8 mouse cellular contexts compared by ENCODE assay signal in genomic region chr2:3512552-3513454, GRCm38 (mm10). TPM values are rescaled to one million over a fixed set of nuclear protein-coding genes. Genes with fewer than 3 reads are reported as not detected.
DNase-seq lines count a peak whose midpoint lies in the region; ATAC-seq and TF ChIP-seq lines count a peak whose summit lies in the region.

Gene Gm45902 (minus strand): TSS chr2:3512790.
Gene Hspa14 (minus strand): TSS chr2:3512814.
Gene Cdnf (plus strand): TSS chr2:3513030.

- peak within 1 kb of the TSS; percentile 98 for H3K9ac ChIP-seq in heart, embryonic 12.5 days
- peak within 1 kb of the TSS; percentile 74 for H3K9ac ChIP-seq in kidney, postnatal 0 days (ENCODE audit: low read depth, low read length)
- H3K9ac ChIP-seq in liver, embryonic 11.5 days (ENCODE audit: low read depth, low read length): peak within 1 kb of the TSS; percentile 89
- H3K9ac ChIP-seq in stomach, embryonic 14.5 days (replicated peaks; ENCODE audit: low read depth, low read length): peak within 1 kb of the TSS; percentile 81

- H3K27ac ChIP-seq in heart, embryonic 12.5 days (ENCODE audit: poor library complexity, severe bottlenecking): peak within 1 kb of the TSS; percentile 84
- peak within 1 kb of the TSS; percentile 76 for H3K27ac ChIP-seq in kidney, postnatal 0 days
- peak within 1 kb of the TSS; percentile 78 for H3K27ac ChIP-seq in liver, embryonic 11.5 days (ENCODE audit: low read depth, low read length)
- peak within 1 kb of the TSS; percentile 63 for H3K27ac ChIP-seq in stomach, embryonic 14.5 days (ENCODE audit: low read length)

- DNase-seq in CD4-positive helper T cell, adult 2 months (ENCODE audit: low read depth, low spot score): peak; percentile 99
- peak; percentile 99 for DNase-seq in brain, embryonic 18.5 days (ENCODE audit: low read depth, low spot score)
- DNase-seq in kidney, postnatal 0 days (ENCODE audit: low spot score): peak; percentile 99
- DNase-seq in liver, embryonic 11.5 days (ENCODE audit: low spot score): peak; percentile 89
- peak; percentile 100 for DNase-seq in naive thymus-derived CD4-positive, alpha-beta T cell, adult 2 months (ENCODE audit: low read depth)

- peaks cover 15% of the 10 kb centered on the region for H3K4me1 ChIP-seq in heart, embryonic 12.5 days (replicated peaks)
- peaks cover 8% of the 10 kb centered on the region for H3K4me1 ChIP-seq in kidney, postnatal 0 days (replicated peaks; ENCODE audit: insufficient read depth, low read length)
- H3K4me1 ChIP-seq in liver, embryonic 11.5 days (replicated peaks; ENCODE audit: control insufficient read depth, insufficient read depth, low read length): peaks cover 5% of the 10 kb centered on the region
- H3K4me1 ChIP-seq in stomach, embryonic 14.5 days (ENCODE audit: control insufficient read depth, insufficient read depth, low read length): peaks cover 13% of the 10 kb centered on the region; the same call in 1 of the 2 replicates

- H3K9me3 ChIP-seq in heart, embryonic 12.5 days (replicated peaks): peaks cover 3% of the 10 kb centered on the region; the same call in 1 of the 2 replicates
- no peaks in the 10 kb centered on the region for H3K9me3 ChIP-seq in kidney, postnatal 0 days (replicated peaks; ENCODE audit: low read length)
- H3K9me3 ChIP-seq in liver, embryonic 11.5 days (ENCODE audit: control insufficient read depth, low read length): no peaks in the 10 kb centered on the region
- no peaks in the 10 kb centered on the region for H3K9me3 ChIP-seq in stomach, embryonic 14.5 days (ENCODE audit: control insufficient read depth, low read depth, low read length)

- TF ChIP-seq CTCF in kidney, postnatal 0 days (IDR thresholded peaks at IDR 0.05; ENCODE audit: low read depth): peak; percentile 17; the same call in 1 of the 2 replicates

- WGBS in heart, embryonic 12.5 days: under 1% methylated on average over 60 of the region's 60 CpGs
- WGBS in kidney, postnatal 0 days: under 1% methylated on average over 60 of the region's 60 CpGs
- under 1% methylated on average over 60 of the region's 60 CpGs for WGBS in liver, embryonic 11.5 days
- WGBS in stomach, embryonic 14.5 days: under 1% methylated on average over 60 of the region's 60 CpGs

- peaks cover 28% of the 10 kb centered on the region for H3K36me3 ChIP-seq in heart, embryonic 12.5 days
- H3K36me3 ChIP-seq in kidney, postnatal 0 days (ENCODE audit: insufficient read depth, low read length): peaks cover 22% of the 10 kb centered on the region
- H3K36me3 ChIP-seq in liver, embryonic 11.5 days (ENCODE audit: control insufficient read depth, insufficient read depth, low read length): peaks cover 16% of the 10 kb centered on the region
- H3K36me3 ChIP-seq in stomach, embryonic 14.5 days (ENCODE audit: control insufficient read depth, insufficient read depth, low read length): peaks cover 14% of the 10 kb centered on the region

- ATAC-seq in erythroid progenitor cell, adult 5-6 weeks (replicated peaks; ENCODE audit: low FRiP score, poor library complexity, severe bottlenecking): peak; percentile 95
- ATAC-seq in heart, embryonic 12.5 days (ENCODE audit: insufficient number of reproducible peaks, low FRiP score): peak; percentile 100
- ATAC-seq in kidney, postnatal 0 days (replicated peaks; ENCODE audit: low FRiP score, low read depth): peak; percentile 100
- peak; percentile 99 for ATAC-seq in liver, embryonic 11.5 days (replicated peaks; ENCODE audit: low FRiP score)
- ATAC-seq in stomach, embryonic 14.5 days (ENCODE audit: insufficient number of reproducible peaks, insufficient read depth, low FRiP score, low read depth): peak; percentile 100

- H3K27me3 ChIP-seq in heart, embryonic 12.5 days (replicated peaks): no peaks in the 10 kb centered on the region
- H3K27me3 ChIP-seq in kidney, postnatal 0 days (ENCODE audit: insufficient read depth, low read length): no peaks in the 10 kb centered on the region
- no peaks in the 10 kb centered on the region for H3K27me3 ChIP-seq in liver, embryonic 11.5 days (replicated peaks; ENCODE audit: control insufficient read depth, insufficient read depth, low read length)
- H3K27me3 ChIP-seq in stomach, embryonic 14.5 days (ENCODE audit: control insufficient read depth, insufficient read depth, low read length): no peaks in the 10 kb centered on the region

- H3K4me2 ChIP-seq in heart, embryonic 12.5 days: peak within 1 kb of the TSS; percentile 97
- H3K4me2 ChIP-seq in kidney, postnatal 0 days (ENCODE audit: low read length): peak within 1 kb of the TSS; percentile 78
- H3K4me2 ChIP-seq in liver, embryonic 11.5 days: peak within 1 kb of the TSS; percentile 94
- H3K4me2 ChIP-seq in stomach, embryonic 14.5 days (replicated peaks; ENCODE audit: low read depth, low read length): peak within 1 kb of the TSS; percentile 92

- H3K4me3 ChIP-seq in heart, embryonic 12.5 days: peak within 1 kb of the TSS; percentile 93
- peak within 1 kb of the TSS; percentile 64 for H3K4me3 ChIP-seq in kidney, postnatal 0 days (replicated peaks; ENCODE audit: low read depth, low read length)
- peak within 1 kb of the TSS; percentile 91 for H3K4me3 ChIP-seq in liver, embryonic 11.5 days (ENCODE audit: low read depth, low read length)
- peak within 1 kb of the TSS; percentile 80 for H3K4me3 ChIP-seq in stomach, embryonic 14.5 days (ENCODE audit: low read depth, low read length)

RNA-seq across cellular contexts. Expression of gene Gm45902, which starts in this region (rescaled TPM):
- total RNA-seq in erythroid progenitor cell, adult 5-6 weeks (2015; ENCODE audit: low replicate concordance): 7.2 and 10.5 TPM in 2 replicates
- total RNA-seq in erythroid progenitor cell, adult 5-6 weeks (2017; ENCODE audit: low replicate concordance): 14.0 and 14.7 TPM in 2 replicates
- polyA plus RNA-seq in heart, embryonic 12.5 days (2016; fragmentation: Nextera tagmentation; extraction: Ambion mirVana): 6.4 and 7.3 TPM in 2 replicates
- 2.6 and 2.8 TPM in 2 replicates for polyA plus RNA-seq in kidney, postnatal 0 days (2015; fragmentation: Nextera tagmentation; extraction: Ambion mirVana)
- polyA plus RNA-seq in liver, embryonic 11.5 days (2014; fragmentation: Nextera tagmentation; extraction: Ambion mirVana): 5.1 and 5.3 TPM in 2 replicates
- polyA plus RNA-seq in stomach, embryonic 14.5 days (2014; fragmentation: Nextera tagmentation; extraction: Ambion mirVana): 4.8 and 6.8 TPM in 2 replicates

RNA-seq across cellular contexts. Expression of gene Hspa14, which starts in this region (rescaled TPM):
- 57.8 and 72.1 TPM in 2 replicates for total RNA-seq in erythroid progenitor cell, adult 5-6 weeks (2015; ENCODE audit: low replicate concordance)
- total RNA-seq in erythroid progenitor cell, adult 5-6 weeks (2017; ENCODE audit: low replicate concordance): 94.5 and 181 TPM in 2 replicates
- polyA plus RNA-seq in heart, embryonic 12.5 days (2016; fragmentation: Nextera tagmentation; extraction: Ambion mirVana): 81.3 and 85.9 TPM in 2 replicates
- polyA plus RNA-seq in kidney, postnatal 0 days (2015; fragmentation: Nextera tagmentation; extraction: Ambion mirVana): 73.4 and 80.1 TPM in 2 replicates
- polyA plus RNA-seq in liver, embryonic 11.5 days (2014; fragmentation: Nextera tagmentation; extraction: Ambion mirVana): 145 and 159 TPM in 2 replicates
- 103 TPM in 2 replicates for polyA plus RNA-seq in stomach, embryonic 14.5 days (2014; fragmentation: Nextera tagmentation; extraction: Ambion mirVana)

RNA-seq across cellular contexts. Expression of gene Cdnf, which starts in this region (rescaled TPM):
- total RNA-seq in erythroid progenitor cell, adult 5-6 weeks (2015; ENCODE audit: low replicate concordance): not detected in 2 replicates
- 0.39 TPM in 1 of 2 replicates, not detected in the other for total RNA-seq in erythroid progenitor cell, adult 5-6 weeks (2017; ENCODE audit: low replicate concordance)
- polyA plus RNA-seq in heart, embryonic 12.5 days (2016; fragmentation: Nextera tagmentation; extraction: Ambion mirVana): 0.18 and 0.24 TPM in 2 replicates
- 0.33 and 0.54 TPM in 2 replicates for polyA plus RNA-seq in kidney, postnatal 0 days (2015; fragmentation: Nextera tagmentation; extraction: Ambion mirVana)
- 0.15 and 0.16 TPM in 2 replicates for polyA plus RNA-seq in liver, embryonic 11.5 days (2014; fragmentation: Nextera tagmentation; extraction: Ambion mirVana)
- polyA plus RNA-seq in stomach, embryonic 14.5 days (2014; fragmentation: Nextera tagmentation; extraction: Ambion mirVana): 0.10 and 0.62 TPM in 2 replicates

Comparison
In these comparisons a context has a peak if more than half of its experiments do, and no peak if none do; other contexts are left out.
1. Peak in every context shown above with its lines: DNase-seq, ATAC-seq, H3K4me3 ChIP-seq and H3K27ac ChIP-seq.